Mouse (Mus musculus) embryonic facial prominence, embryonic 12.5 days (tissue): ENCODE data around the gene Tspan3. TPM values are rescaled to one million over a fixed set of nuclear protein-coding genes. Genes with fewer than 3 reads are reported as not detected.
A peak's percentile ranks its signal among the peaks of the same experiment; 100 is the strongest.

ENCODE experiments used
- ATAC-seq: fragments of 200-750 bp; cut with Nextera tagmentation; 2 replicates; pipeline ENCODE4 v1.8.0; 2017; ENCODE audit not compliant: insufficient number of reproducible peaks, insufficient read depth, low FRiP score, low TSS enrichment
- H3K27ac ChIP-seq: fragments of 300-500 bp; sonication (generic); 2 replicates; pipeline ENCODE4 v1.5.1; 2016; ENCODE audit warnings: mild to moderate bottlenecking
- H3K27me3 ChIP-seq: fragments of 300-500 bp; sonication (generic); 2 replicates; pipeline ENCODE4 v1.6.1; 2016; ENCODE audit warnings: mild to moderate bottlenecking, moderate library complexity
- H3K36me3 ChIP-seq: fragments of 300-500 bp; sonication (generic); 2 replicates; pipeline ENCODE4 v1.6.1; 2016; ENCODE audit warnings: mild to moderate bottlenecking
- H3K4me1 ChIP-seq: fragments of 300-500 bp; sonication (generic); 2 replicates; pipeline ENCODE4 v1.6.1; 2016
- H3K4me2 ChIP-seq: fragments of 300-500 bp; sonication (generic); replicated peaks from 2 replicates; pipeline ENCODE4 v1.6.1; 2016; ENCODE audit warnings: mild to moderate bottlenecking, moderate library complexity
- H3K4me3 ChIP-seq: fragments of 300-500 bp; sonication (generic); 2 replicates; pipeline ENCODE4 v1.5.1; 2016; ENCODE audit warnings: mild to moderate bottlenecking
- H3K9ac ChIP-seq: fragments of 300-500 bp; sonication (generic); 2 replicates; pipeline ENCODE4 v1.6.1; 2016; ENCODE audit warnings: mild to moderate bottlenecking, moderate library complexity
- H3K9me3 ChIP-seq: fragments of 300-500 bp; sonication (generic); 2 replicates; pipeline ENCODE4 v1.6.1; 2016; ENCODE audit warnings: mild to moderate bottlenecking, moderate library complexity
- WGBS: fragments of 180-500 bp; shearing (Covaris S2); methylation state at CpG from one replicate; pipeline ENCODE4 v1.1.7; 2016; 5-methylcytosine and 5-hydroxymethylcytosine counted together
- polyA plus RNA-seq: library from polyadenylated mRNA; unstranded; fragments of >200 nt; fragmentation: Nextera tagmentation; extraction: Ambion mirVana; gene quantifications from 2 replicates; pipeline ENCODE4 v1.2.1, GENCODE M21; 2016

Tspan3 gene
- polyA plus RNA-seq, 1 experiment from 2014 or later, result 468 TPM

GRCm38 (mm10) chr9:56128331-56128730 is 36.9 kb downstream of the Tspan3 start:
- Histone ChIP-seq H3K9ac (no peak overlapping the region), H3K36me3 (peaks cover 62% of the 10 kb centered on the region)
- 91% methylated on average over 9 of the region's 9 CpGs for WGBS

GRCm38 (mm10) chr9:56126453-56127173 is 38.7 kb downstream of the Tspan3 start:
- H3K27me3 ChIP-seq, result no peaks in the 10 kb centered on the region
- H3K4me1 ChIP-seq, result no peaks in the 10 kb centered on the region
- H3K27ac ChIP-seq, result no peak overlapping the region
- no peak overlapping the region for H3K4me2 ChIP-seq
- no peak overlapping the region for H3K9ac ChIP-seq
- WGBS, result 87% methylated on average over 16 of the region's 16 CpGs
- no peaks in the 10 kb centered on the region for H3K9me3 ChIP-seq
- H3K4me3 ChIP-seq, result no peak overlapping the region
- H3K36me3 ChIP-seq, result peaks cover 45% of the 10 kb centered on the region
- ATAC-seq, result no peak

More at GRCm38 (mm10) chr9:56128331-56128730, 36.9 kb downstream of the Tspan3 start:
- H3K4me1 ChIP-seq, result 0 out of 2 replicates have a peak, but pooled peaks cover 3% of the 10 kb centered on the region
- no peak overlapping the region for H3K27ac ChIP-seq
- no peak overlapping the region for H3K4me3 ChIP-seq
- H3K27me3 ChIP-seq, result no peaks in the 10 kb centered on the region
- H3K4me2 ChIP-seq, result no peak overlapping the region
- ATAC-seq, result no peak
- H3K9me3 ChIP-seq, result no peaks in the 10 kb centered on the region

GRCm38 (mm10) chr9:56124561-56124960 is 40.7 kb downstream of the Tspan3 start:
- ATAC-seq, result no peak
- Histone ChIP-seq H3K9ac (no peak overlapping the region), H3K27me3 (no peaks in the 10 kb centered on the region), H3K36me3 (peaks cover 26% of the 10 kb centered on the region), H3K9me3 (no peaks in the 10 kb centered on the region), H3K4me1 (no peaks in the 10 kb centered on the region), H3K4me2 (no peak overlapping the region), H3K27ac (no peak overlapping the region), H3K4me3 (no peak overlapping the region)
- WGBS, result 25% methylated on average over 11 of the region's 11 CpGs

- Histone ChIP-seq H3K4me1 (0 out of 2 replicates have a peak, but pooled peaks cover 5% of the 10 kb centered on the region), H3K4me2 (no peak overlapping the region), H3K27me3 (no peaks in the 10 kb centered on the region), H3K36me3 (peaks cover 16% of the 10 kb centered on the region), H3K9ac (no peak overlapping the region), H3K27ac (no peak overlapping the region), H3K4me3 (no peak overlapping the region), H3K9me3 (no peaks in the 10 kb centered on the region)
- 71% methylated on average over 7 of the region's 7 CpGs for whole genome bisulfite sequencing
- no peak for ATAC-seq
Observed at GRCm38 (mm10) chr9:56123613-56124012, 41.7 kb downstream of the Tspan3 start.

- no peak overlapping the region for H3K4me2 ChIP-seq
- no peak overlapping the region for H3K27ac ChIP-seq
- H3K9ac ChIP-seq, result no peak overlapping the region
- no peaks in the 10 kb centered on the region for H3K27me3 ChIP-seq
- H3K36me3 ChIP-seq, result peaks cover 10% of the 10 kb centered on the region
- no peak for ATAC-seq
- WGBS, result 69% methylated on average over 8 of the region's 8 CpGs
- H3K4me1 ChIP-seq, result 0 out of 2 replicates have a peak, but pooled peaks cover 5% of the 10 kb centered on the region
- no peaks in the 10 kb centered on the region for H3K9me3 ChIP-seq
- no peak overlapping the region for H3K4me3 ChIP-seq
Observed at GRCm38 (mm10) chr9:56122973-56123372, 42.3 kb downstream of the Tspan3 start.

- no peak overlapping the region for H3K9ac ChIP-seq
- no peak for ATAC-seq
- 0 out of 2 replicates have a peak, but pooled peaks cover 5% of the 10 kb centered on the region for H3K4me1 ChIP-seq
- no peak overlapping the region for H3K4me2 ChIP-seq
- H3K36me3 ChIP-seq, result no peaks in the 10 kb centered on the region
- H3K27me3 ChIP-seq, result no peaks in the 10 kb centered on the region
- H3K9me3 ChIP-seq, result no peaks in the 10 kb centered on the region
- WGBS, result 26% methylated on average over 7 of the region's 7 CpGs
- H3K27ac ChIP-seq, result no peak overlapping the region
- no peak overlapping the region for H3K4me3 ChIP-seq
Observed at GRCm38 (mm10) chr9:56121097-56121496, 44.2 kb downstream of the Tspan3 start.

GRCm38 (mm10) chr9:56119651-56120050 is 45.6 kb downstream of the Tspan3 start:
- H3K9ac ChIP-seq, result no peak overlapping the region
- H3K4me3 ChIP-seq, result no peak overlapping the region
- ATAC-seq, result no peak
- WGBS, result 69% methylated on average over 2 of the region's 2 CpGs
- H3K9me3 ChIP-seq, result no peaks in the 10 kb centered on the region
- no peak overlapping the region for H3K4me2 ChIP-seq
- H3K27ac ChIP-seq, result no peak overlapping the region
- no peaks in the 10 kb centered on the region for H3K27me3 ChIP-seq
- 0 out of 2 replicates have a peak, but pooled peaks cover 5% of the 10 kb centered on the region for H3K4me1 ChIP-seq
- H3K36me3 ChIP-seq, result no peaks in the 10 kb centered on the region

GRCm38 (mm10) chr9:56118582-56118981 is 46.7 kb downstream of the Tspan3 start:
- Histone ChIP-seq H3K9ac (peak overlapping the region; percentile 41), H3K4me3 (peak overlapping the region; percentile 33), H3K27me3 (no peaks in the 10 kb centered on the region), H3K27ac (no peak overlapping the region), H3K9me3 (no peaks in the 10 kb centered on the region), H3K4me1 (0 out of 2 replicates have a peak, but pooled peaks cover 5% of the 10 kb centered on the region), H3K36me3 (no peaks in the 10 kb centered on the region), H3K4me2 (peak overlapping the region; percentile 68)
- no peak for ATAC-seq
- 3% methylated on average over 14 of the region's 14 CpGs for WGBS

- Histone ChIP-seq H3K9me3 (no peaks in the 10 kb centered on the region), H3K27ac (no peak overlapping the region), H3K36me3 (no peaks in the 10 kb centered on the region), H3K4me3 (no peak overlapping the region), H3K9ac (no peak overlapping the region), H3K4me2 (0 out of 2 replicates have a peak overlapping the region, but pooled peaks have one; percentile 68), H3K4me1 (0 out of 2 replicates have a peak, but pooled peaks cover 5% of the 10 kb centered on the region), H3K27me3 (no peaks in the 10 kb centered on the region)
- no peak for ATAC-seq
- WGBS, result 77% methylated on average over 5 of the region's 5 CpGs
Observed at GRCm38 (mm10) chr9:56118091-56118490, 47.2 kb downstream of the Tspan3 start.

- H3K9me3 ChIP-seq, result no peaks in the 10 kb centered on the region
- no peak overlapping the region for H3K27ac ChIP-seq
- 72% methylated on average over 5 of the region's 5 CpGs for WGBS
- no peak overlapping the region for H3K4me3 ChIP-seq
- no peak overlapping the region for H3K4me2 ChIP-seq
- H3K9ac ChIP-seq, result no peak overlapping the region
- ATAC-seq, result no peak
- no peaks in the 10 kb centered on the region for H3K4me1 ChIP-seq
- no peaks in the 10 kb centered on the region for H3K36me3 ChIP-seq
- no peaks in the 10 kb centered on the region for H3K27me3 ChIP-seq
Observed at GRCm38 (mm10) chr9:56108174-56108573, 57.1 kb downstream of the Tspan3 start.

GRCm38 (mm10) chr9:56107527-56107926 is 57.8 kb downstream of the Tspan3 start:
- no peak overlapping the region for H3K4me3 ChIP-seq
- no peak for ATAC-seq
- no peak overlapping the region for H3K4me2 ChIP-seq
- WGBS, result 77% methylated on average over 6 of the region's 6 CpGs
- no peak overlapping the region for H3K9ac ChIP-seq
- no peaks in the 10 kb centered on the region for H3K27me3 ChIP-seq
- H3K27ac ChIP-seq, result no peak overlapping the region
- no peaks in the 10 kb centered on the region for H3K36me3 ChIP-seq
- no peaks in the 10 kb centered on the region for H3K4me1 ChIP-seq
- no peaks in the 10 kb centered on the region for H3K9me3 ChIP-seq

GRCm38 (mm10) chr9:56106274-56107072 is 58.8 kb downstream of the Tspan3 start:
- H3K27ac ChIP-seq, result no peak overlapping the region
- ATAC-seq, result no peak
- 73% methylated on average over 6 of the region's 6 CpGs for WGBS

More at GRCm38 (mm10) chr9:56106274-56107072, 58.8 kb downstream of the Tspan3 start:
- Histone ChIP-seq H3K9ac (no peak overlapping the region), H3K36me3 (no peaks in the 10 kb centered on the region), H3K4me1 (no peaks in the 10 kb centered on the region), H3K4me2 (no peak overlapping the region), H3K27me3 (no peaks in the 10 kb centered on the region), H3K4me3 (no peak overlapping the region), H3K9me3 (no peaks in the 10 kb centered on the region)
